Mouse (Mus musculus): ENCODE data around the gene Clptm1.

The Clptm1 gene

GRCm38 (mm10) chr7:19664955-19665841 lies at the start of gene Clptm1:
TSS of gene Clptm1 (minus strand) at chr7:19665033.
- DNase-seq (ENCODE audit: low read depth) = peak; percentile 99

GRCm38 (mm10) chr7:19713598-19713997 lies 48.8 kb upstream of the Clptm1 start:
- no peak for DNase-seq (ENCODE audit: low read depth)

- peak; percentile 71 for DNase-seq (ENCODE audit: low read depth)
These were observed 48.4 kb upstream of the Clptm1 start for GRCm38 (mm10) chr7:19713196-19713595.

GRCm38 (mm10) chr7:19712414-19712813 lies 47.6 kb upstream of the Clptm1 start:
- DNase-seq (ENCODE audit: low read depth) = peak; percentile 45

- no peak for DNase-seq (ENCODE audit: low read depth)
These were observed 45.8 kb upstream of the Clptm1 start for GRCm38 (mm10) chr7:19710650-19711049.

GRCm38 (mm10) chr7:19705271-19705670 lies 40.4 kb upstream of the Clptm1 start:
- no peak for DNase-seq (ENCODE audit: low read depth)

- DNase-seq (ENCODE audit: low read depth) = no peak
These were observed 39.6 kb upstream of the Clptm1 start for GRCm38 (mm10) chr7:19704475-19704874.

- DNase-seq (ENCODE audit: low read depth) = no peak
These were observed 38.2 kb upstream of the Clptm1 start for GRCm38 (mm10) chr7:19702859-19703555.

GRCm38 (mm10) chr7:19701069-19701761 lies 36.4 kb upstream of the Clptm1 start:
- DNase-seq (ENCODE audit: low read depth) = peak; percentile 61

- DNase-seq (ENCODE audit: low read depth) = peak; percentile 26
These were observed 35.7 kb upstream of the Clptm1 start for GRCm38 (mm10) chr7:19700299-19701068.

GRCm38 (mm10) chr7:19699827-19700148 lies 35.0 kb upstream of the Clptm1 start:
- DNase-seq (ENCODE audit: low read depth) = no peak

- DNase-seq (ENCODE audit: low read depth) = no peak
These were observed 34.3 kb upstream of the Clptm1 start, which contains the start of gene Apoe for GRCm38 (mm10) chr7:19698907-19699826. TSS of gene Apoe (minus strand) at chr7:19699188.

- DNase-seq (ENCODE audit: low read depth) = no peak
These were observed 33.4 kb upstream of the Clptm1 start for GRCm38 (mm10) chr7:19697949-19698906.

GRCm38 (mm10) chr7:19696336-19696873 lies 31.6 kb upstream of the Clptm1 start:
- no peak for DNase-seq (ENCODE audit: low read depth)

- DNase-seq (ENCODE audit: low read depth) = no peak
These were observed 31.0 kb upstream of the Clptm1 start for GRCm38 (mm10) chr7:19695881-19696280.

- DNase-seq (ENCODE audit: low read depth) = no peak
These were observed 30.4 kb upstream of the Clptm1 start for GRCm38 (mm10) chr7:19695213-19695594.

- no peak for DNase-seq (ENCODE audit: low read depth)
These were observed 29.7 kb upstream of the Clptm1 start for GRCm38 (mm10) chr7:19694336-19695212.

GRCm38 (mm10) chr7:19693421-19693820 lies 28.6 kb upstream of the Clptm1 start:
- DNase-seq (ENCODE audit: low read depth) = no peak
